Mouse (Mus musculus) hindbrain, embryonic 13.5 days (tissue): ENCODE data around the gene Tnnc1. TPM values are rescaled to one million over a fixed set of nuclear protein-coding genes. Genes with fewer than 3 reads are reported as not detected.

ENCODE experiments used
- ATAC-seq: fragments of 200-750 bp; cut with Nextera tagmentation; 2 replicates; pipeline ENCODE4 v1.8.0; 2017; ENCODE audit warnings: moderate TSS enrichment; ENCODE audit not compliant: low FRiP score
- H3K27ac ChIP-seq: fragments of 300-500 bp; sonication (generic); 2 replicates; pipeline ENCODE4 v1.5.1; 2015; ENCODE audit warnings: inconsistent platforms, mild to moderate bottlenecking, moderate library complexity
- H3K27me3 ChIP-seq: fragments of 300-500 bp; sonication (generic); 2 replicates; pipeline ENCODE4 v1.6.1; 2015; ENCODE audit warnings: mild to moderate bottlenecking, inconsistent platforms
- H3K36me3 ChIP-seq: fragments of 300-500 bp; sonication (generic); 2 replicates; pipeline ENCODE4 v1.6.1; 2015; ENCODE audit warnings: mild to moderate bottlenecking, inconsistent platforms
- H3K4me1 ChIP-seq: fragments of 300-500 bp; sonication (generic); replicated peaks from 2 replicates; pipeline ENCODE4 v1.6.1; 2015; ENCODE audit warnings: inconsistent platforms
- H3K4me2 ChIP-seq: fragments of 300-500 bp; sonication (generic); 2 replicates; pipeline ENCODE4 v1.6.1; 2015; ENCODE audit warnings: inconsistent platforms, mild to moderate bottlenecking, moderate library complexity
- H3K4me3 ChIP-seq: fragments of 300-500 bp; sonication (generic); 2 replicates; pipeline ENCODE4 v1.5.1; 2015; ENCODE audit warnings: mild to moderate bottlenecking, inconsistent platforms
- H3K9ac ChIP-seq: fragments of 300-500 bp; sonication (generic); 2 replicates; pipeline ENCODE4 v1.6.1; 2015; ENCODE audit warnings: mild to moderate bottlenecking, inconsistent platforms
- H3K9me3 ChIP-seq: fragments of 300-500 bp; sonication (generic); 2 replicates; pipeline ENCODE4 v1.6.1; 2016; ENCODE audit warnings: inconsistent platforms
- WGBS: fragments of 180-500 bp; shearing (Covaris S2); methylation state at CpG from one replicate; pipeline ENCODE4 v1.1.7; 2015; 5-methylcytosine and 5-hydroxymethylcytosine counted together
- polyA plus RNA-seq: library from polyadenylated mRNA; unstranded; fragments of >200 nt; fragmentation: Nextera tagmentation; extraction: Ambion mirVana; gene quantifications from 2 replicates; pipeline ENCODE4 v1.2.1, GENCODE M21; 2015

Tnnc1 gene
- polyA plus RNA-seq, 1 experiment from 2014 or later, result 9.1 TPM

- Histone ChIP-seq H3K4me3 (no peak overlapping the region), H3K4me2 (no peak overlapping the region), H3K27ac (peak overlapping the region; percentile 4; the same call in 1 of the 2 replicates), H3K27me3 (no peaks in the 10 kb centered on the region), H3K4me1 (no peaks in the 10 kb centered on the region), H3K36me3 (peaks cover 100% of the 10 kb centered on the region), H3K9ac (no peak overlapping the region), H3K9me3 (no peaks in the 10 kb centered on the region)
- no peak for ATAC-seq
- WGBS, result 96% methylated on average over 3 of the region's 3 CpGs
Observed at GRCm38 (mm10) chr14:31189348-31189747, 18.8 kb upstream of the Tnnc1 start.

GRCm38 (mm10) chr14:31191936-31192335, 16.2 kb upstream of the Tnnc1 start:
- Histone ChIP-seq H3K9ac (no peak overlapping the region), H3K4me1 (peaks cover 5% of the 10 kb centered on the region; the same call in 1 of the 2 replicates), H3K9me3 (no peaks in the 10 kb centered on the region), H3K4me3 (no peak overlapping the region), H3K4me2 (no peak overlapping the region), H3K27me3 (no peaks in the 10 kb centered on the region), H3K36me3 (peaks cover 89% of the 10 kb centered on the region), H3K27ac (no peak overlapping the region)
- WGBS, result 86% methylated on average over 2 of the region's 2 CpGs
- no peak for ATAC-seq

- Histone ChIP-seq H3K4me1 (peaks cover 14% of the 10 kb centered on the region), H3K4me2 (no peak overlapping the region), H3K27ac (no peak overlapping the region), H3K9me3 (no peaks in the 10 kb centered on the region), H3K27me3 (no peaks in the 10 kb centered on the region), H3K9ac (no peak overlapping the region), H3K4me3 (no peak overlapping the region), H3K36me3 (peaks cover 83% of the 10 kb centered on the region)
- no peak for ATAC-seq
- WGBS, result 88% methylated on average over 7 of the region's 7 CpGs
Observed at GRCm38 (mm10) chr14:31193791-31194190, 14.3 kb upstream of the Tnnc1 start.

GRCm38 (mm10) chr14:31194441-31194840, 13.7 kb upstream of the Tnnc1 start:
- Histone ChIP-seq H3K9ac (no peak overlapping the region), H3K9me3 (no peaks in the 10 kb centered on the region), H3K27me3 (no peaks in the 10 kb centered on the region), H3K4me1 (peaks cover 16% of the 10 kb centered on the region), H3K4me2 (no peak overlapping the region), H3K4me3 (no peak overlapping the region), H3K27ac (no peak overlapping the region), H3K36me3 (peaks cover 82% of the 10 kb centered on the region)
- 93% methylated on average over 2 of the region's 2 CpGs for WGBS
- ATAC-seq, result no peak

- Histone ChIP-seq H3K4me1 (peaks cover 18% of the 10 kb centered on the region), H3K4me2 (no peak overlapping the region), H3K27me3 (no peaks in the 10 kb centered on the region), H3K36me3 (peaks cover 82% of the 10 kb centered on the region), H3K27ac (no peak overlapping the region), H3K9ac (no peak overlapping the region), H3K4me3 (no peak overlapping the region), H3K9me3 (no peaks in the 10 kb centered on the region)
- no peak for ATAC-seq
- 85% methylated on average over 14 of the region's 14 CpGs for WGBS
Observed at GRCm38 (mm10) chr14:31194891-31195513, 13.1 kb upstream of the Tnnc1 start.

- no peak for ATAC-seq
- Histone ChIP-seq H3K9me3 (no peaks in the 10 kb centered on the region), H3K36me3 (peaks cover 82% of the 10 kb centered on the region)
Observed at GRCm38 (mm10) chr14:31195521-31195920, 12.6 kb upstream of the Tnnc1 start.

GRCm38 (mm10) chr14:31195968-31196367, 12.1 kb upstream of the Tnnc1 start:
- Histone ChIP-seq H3K36me3 (peaks cover 80% of the 10 kb centered on the region), H3K9me3 (no peaks in the 10 kb centered on the region), H3K4me1 (peaks cover 22% of the 10 kb centered on the region), H3K27me3 (no peaks in the 10 kb centered on the region), H3K4me3 (no peak overlapping the region), H3K27ac (no peak overlapping the region), H3K4me2 (no peak overlapping the region), H3K9ac (no peak overlapping the region)
- ATAC-seq, result no peak

More at GRCm38 (mm10) chr14:31195521-31195920, 12.6 kb upstream of the Tnnc1 start:
- 96% methylated on average over 4 of the region's 4 CpGs for WGBS
- Histone ChIP-seq H3K27me3 (no peaks in the 10 kb centered on the region), H3K9ac (no peak overlapping the region), H3K27ac (no peak overlapping the region), H3K4me1 (peaks cover 22% of the 10 kb centered on the region), H3K4me3 (no peak overlapping the region), H3K4me2 (no peak overlapping the region)

GRCm38 (mm10) chr14:31197547-31198516, 10.3 kb upstream of the Tnnc1 start:
- no peaks in the 10 kb centered on the region for H3K9me3 ChIP-seq
- no peak overlapping the region for H3K4me3 ChIP-seq
- no peak overlapping the region for H3K9ac ChIP-seq
- 64% methylated on average over 16 of the region's 16 CpGs for WGBS
- H3K36me3 ChIP-seq, result peaks cover 78% of the 10 kb centered on the region
- ATAC-seq, result no peak
- no peaks in the 10 kb centered on the region for H3K27me3 ChIP-seq
- H3K4me2 ChIP-seq, result no peak overlapping the region
- peaks cover 25% of the 10 kb centered on the region for H3K4me1 ChIP-seq
- H3K27ac ChIP-seq, result no peak overlapping the region

- Histone ChIP-seq H3K27me3 (no peaks in the 10 kb centered on the region), H3K27ac (no peak overlapping the region), H3K4me1 (peaks cover 34% of the 10 kb centered on the region), H3K36me3 (peaks cover 77% of the 10 kb centered on the region), H3K9me3 (no peaks in the 10 kb centered on the region), H3K9ac (no peak overlapping the region), H3K4me2 (no peak overlapping the region), H3K4me3 (no peak overlapping the region)
- 95% methylated on average over 7 of the region's 7 CpGs for WGBS
- ATAC-seq, result no peak
Observed at GRCm38 (mm10) chr14:31199599-31199998, 8.5 kb upstream of the Tnnc1 start.

GRCm38 (mm10) chr14:31200038-31200437, 8.1 kb upstream of the Tnnc1 start:
- Histone ChIP-seq H3K9me3 (no peaks in the 10 kb centered on the region), H3K36me3 (peaks cover 73% of the 10 kb centered on the region), H3K4me1 (peaks cover 37% of the 10 kb centered on the region), H3K27ac (no peak overlapping the region), H3K4me2 (no peak overlapping the region), H3K27me3 (no peaks in the 10 kb centered on the region), H3K4me3 (no peak overlapping the region), H3K9ac (no peak overlapping the region)
- WGBS, result 88% methylated on average over 3 of the region's 3 CpGs
- no peak for ATAC-seq

- WGBS, result 80% methylated on average over 4 of the region's 4 CpGs
- H3K9me3 ChIP-seq, result no peaks in the 10 kb centered on the region
- ATAC-seq, result no peak
- H3K9ac ChIP-seq, result peak overlapping the region; percentile 91
- H3K36me3 ChIP-seq, result peaks cover 42% of the 10 kb centered on the region
- peaks cover 36% of the 10 kb centered on the region for H3K4me1 ChIP-seq
- H3K4me2 ChIP-seq, result peak overlapping the region; percentile 99
- peak overlapping the region; percentile 72 for H3K4me3 ChIP-seq
- H3K27ac ChIP-seq, result peak overlapping the region; percentile 93
- H3K27me3 ChIP-seq, result peaks cover 3% of the 10 kb centered on the region; the same call in 1 of the 2 replicates
Observed at GRCm38 (mm10) chr14:31204844-31205243, 3.3 kb upstream of the Tnnc1 start.

GRCm38 (mm10) chr14:31205244-31205561, 2.9 kb upstream of the Tnnc1 start:
- no peaks in the 10 kb centered on the region for H3K9me3 ChIP-seq
- H3K27ac ChIP-seq, result peak overlapping the region; percentile 93
- peak overlapping the region; percentile 72 for H3K4me3 ChIP-seq
- H3K9ac ChIP-seq, result peak overlapping the region; percentile 91
- 21% methylated on average over 8 of the region's 8 CpGs for WGBS
- H3K4me2 ChIP-seq, result peak overlapping the region; percentile 99
- 0 out of 2 replicates have a peak, but pooled peaks have one; percentile 1 for ATAC-seq
- peaks cover 38% of the 10 kb centered on the region for H3K36me3 ChIP-seq
- peaks cover 32% of the 10 kb centered on the region for H3K4me1 ChIP-seq
- H3K27me3 ChIP-seq, result peaks cover 3% of the 10 kb centered on the region; the same call in 1 of the 2 replicates
